Mouse (Mus musculus): ENCODE data around the gene Lims1. TPM values are rescaled to one million over a fixed set of nuclear protein-coding genes. Genes with fewer than 3 reads are reported as not detected.

Gene Lims1
- polyA plus RNA-seq, 1 experiment: 1.4 TPM

GRCm38 (mm10) chr10:58446384-58447279 lies 123.4 kb downstream of the Lims1 start, which contains the start of gene Ranbp2:
Gene Ranbp2, plus strand, starts transcription at chr10:58446920.
- TF ChIP-seq GATA1 (IDR thresholded peaks at IDR 0.05; ENCODE audit: low read length): no peak

GRCm38 (mm10) chr10:58447280-58447781 lies 124.1 kb downstream of the Lims1 start:
- TF ChIP-seq GATA1 (IDR thresholded peaks at IDR 0.05; ENCODE audit: low read length): no peak

DNA sequence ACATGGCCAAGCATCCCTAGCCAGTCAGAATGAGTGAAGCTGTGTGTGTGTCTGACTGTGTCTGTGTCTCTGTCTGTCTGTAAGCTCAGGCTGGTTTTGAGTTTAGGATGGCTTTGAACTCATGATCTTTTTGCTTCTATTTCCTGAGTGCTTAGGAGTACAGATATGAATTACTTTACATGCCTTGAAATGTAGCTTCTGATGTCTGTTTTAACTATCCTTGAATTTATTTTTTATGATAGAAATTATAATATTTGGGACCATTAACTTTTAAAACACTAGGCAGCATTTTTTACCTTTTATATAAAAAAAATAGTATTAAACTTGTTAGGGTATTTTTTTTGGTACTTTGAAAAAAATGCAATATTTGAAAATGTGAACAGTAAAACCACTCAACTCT lies 128.3 kb downstream of the Lims1 start:
- no peak for TF ChIP-seq GATA1 (IDR thresholded peaks at IDR 0.05; ENCODE audit: low read length)

- no peak for TF ChIP-seq GATA1 (IDR thresholded peaks at IDR 0.05; ENCODE audit: low read length)
These were observed 128.9 kb downstream of the Lims1 start for GRCm38 (mm10) chr10:58452185-58452584.

- TF ChIP-seq GATA1 (IDR thresholded peaks at IDR 0.05; ENCODE audit: low read length): no peak
These were observed 136.6 kb downstream of the Lims1 start for GRCm38 (mm10) chr10:58459896-58460295.

Other genes starting within 250 kb of the Lims1 start
- gene AW822073, start 98.5 kb upstream of the Lims1 start, polyA plus RNA-seq (2012): not detected in 2 replicates
- not detected in 2 replicates for gene Duxf3, start 90.8 kb upstream of the Lims1 start, polyA plus RNA-seq (2012)
- gene Gm4981, start 86.8 kb upstream of the Lims1 start, polyA plus RNA-seq (2012): not detected in 2 replicates
- 5.5 and 6.7 TPM in 2 replicates for gene Gcc2, start 68.0 kb upstream of the Lims1 start, polyA plus RNA-seq (2012)
- gene Ranbp2, start 123.5 kb downstream of the Lims1 start, polyA plus RNA-seq (2012): 3.0 and 5.1 TPM in 2 replicates
- gene Ccdc138, start 174.5 kb downstream of the Lims1 start, polyA plus RNA-seq (2012): 0.11 and 0.19 TPM in 2 replicates